Mouse (Mus musculus) regulatory T cell (primary cell): ENCODE measurements around the gene Khdc4.
"Not testable (repeated sequence)": the region's sequence is repeated elsewhere in the genome, so short reads cannot be mapped to it uniquely, and the experiment has no call there.

Experiments
- in situ Hi-C: fragments of 300-600 bp; cut with MboI, MseI; formaldehyde crosslinking; loops from one replicate; pipeline ENCODE4 v1.15.1; 2025; ENCODE audit warnings: high pct_unique_total_duplicates

Gene Khdc4

DNA sequence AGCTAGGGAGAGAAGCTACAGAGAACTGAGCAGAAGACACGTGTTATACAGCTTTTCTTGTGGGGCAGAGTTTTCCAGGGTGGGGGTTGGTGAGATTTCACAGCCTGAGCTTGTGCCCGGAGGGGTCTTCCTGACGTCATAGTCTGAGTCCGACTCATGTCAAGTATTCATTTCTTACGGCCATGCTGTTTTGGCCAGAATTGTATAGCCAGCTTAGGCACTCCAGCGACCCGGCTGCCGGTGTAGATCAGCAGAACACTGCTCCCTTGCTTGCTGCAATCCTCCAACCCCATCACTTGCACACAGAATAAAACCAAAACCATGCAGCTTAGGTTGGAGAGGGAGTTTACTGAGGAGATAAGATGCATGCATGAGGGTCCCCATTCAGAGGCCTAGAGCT, 30.0 kb upstream of the Khdc4 start:
- in situ Hi-C loops: no loop called here

DNA sequence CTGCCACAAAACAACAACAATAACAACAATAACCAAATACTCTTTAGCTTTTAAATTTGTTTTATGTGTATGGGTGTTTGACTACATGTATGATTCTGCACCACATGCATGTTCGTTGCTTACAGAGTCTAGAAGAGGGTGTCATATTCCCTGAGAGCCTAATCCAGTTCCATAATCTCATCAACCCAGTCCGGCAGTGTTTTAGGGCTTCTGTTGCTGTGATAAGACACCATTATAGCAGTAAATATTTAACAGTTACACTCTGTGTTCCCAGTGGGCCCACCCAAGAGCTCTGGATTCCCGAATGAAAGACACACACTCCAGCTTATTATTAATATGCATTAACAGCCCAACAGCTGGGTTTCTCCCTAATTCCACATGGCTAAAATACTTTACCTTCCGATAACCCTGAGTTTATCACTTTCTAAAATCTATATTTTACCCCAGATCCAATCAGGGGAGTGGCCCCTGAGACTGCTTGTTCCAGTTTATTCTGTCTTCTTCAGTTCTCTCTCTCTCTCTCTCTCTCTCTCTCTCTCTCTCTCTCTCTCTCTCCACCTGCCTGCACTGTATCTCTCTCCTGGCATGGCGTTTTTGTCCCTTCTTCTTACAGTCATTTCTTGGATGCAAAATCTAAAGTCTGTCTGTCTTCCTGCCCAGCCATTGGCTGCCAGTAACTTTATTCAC, 27.0 kb upstream of the Khdc4 start:
- in situ Hi-C loops: no loop called here

DNA sequence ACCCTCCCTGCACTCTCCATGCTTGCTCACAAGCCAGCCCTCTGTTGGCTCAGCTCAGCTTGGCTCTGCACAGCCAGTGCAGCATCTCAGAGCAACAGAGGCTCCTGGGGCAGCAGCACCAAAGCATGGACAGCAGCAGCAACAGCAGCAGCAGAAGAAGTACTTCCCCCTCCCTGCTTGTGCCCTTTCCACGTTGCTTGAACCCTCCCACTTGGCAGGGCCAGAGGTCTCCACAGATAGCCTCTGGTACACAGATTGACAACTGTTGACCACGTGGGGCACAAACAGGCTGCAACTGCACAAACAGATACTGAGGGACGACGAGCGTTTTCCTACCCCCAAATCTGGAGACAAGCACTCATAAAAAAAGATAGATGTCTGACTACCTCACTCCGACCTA, 25.8 kb upstream of the Khdc4 start:
- in situ Hi-C loops: no loop called here

GRCm38 (mm10) chr3:88664095-88664494, 21.5 kb upstream of the Khdc4 start:
- in situ Hi-C loops: no loop called here

DNA sequence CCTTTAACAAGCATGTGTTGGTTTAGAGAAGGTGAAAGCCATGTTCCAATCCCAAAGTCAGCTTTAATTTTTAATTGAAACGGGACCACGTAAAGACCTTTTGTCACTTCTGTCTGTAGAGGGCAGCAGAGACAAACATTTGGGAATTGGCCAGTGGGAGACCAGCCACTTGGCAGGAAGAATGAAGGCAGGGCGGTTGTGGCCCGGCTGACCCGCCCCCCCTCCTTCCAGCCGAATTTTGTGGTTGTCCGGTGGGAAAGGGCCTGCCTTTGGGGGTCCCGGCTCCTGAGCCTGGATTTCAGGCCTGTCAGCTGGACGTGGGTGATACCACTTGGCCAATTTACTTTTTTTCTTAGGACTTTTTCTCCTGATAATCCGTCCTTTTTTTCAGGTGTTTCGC, 8.2 kb upstream of the Khdc4 start:
- in situ Hi-C loops: loop anchor here (5.0 kb wide), 1 partner anchor 75 kb away; no protein-coding TSS in a partner anchor

- in situ Hi-C loops: no loop called here
Observed at GRCm38 (mm10) chr3:88683814-88684213, 1.8 kb upstream of the Khdc4 start.

- in situ Hi-C loops: no loop called here
Observed at GRCm38 (mm10) chr3:88684236-88684979, 1.2 kb upstream of the Khdc4 start.

DNA sequence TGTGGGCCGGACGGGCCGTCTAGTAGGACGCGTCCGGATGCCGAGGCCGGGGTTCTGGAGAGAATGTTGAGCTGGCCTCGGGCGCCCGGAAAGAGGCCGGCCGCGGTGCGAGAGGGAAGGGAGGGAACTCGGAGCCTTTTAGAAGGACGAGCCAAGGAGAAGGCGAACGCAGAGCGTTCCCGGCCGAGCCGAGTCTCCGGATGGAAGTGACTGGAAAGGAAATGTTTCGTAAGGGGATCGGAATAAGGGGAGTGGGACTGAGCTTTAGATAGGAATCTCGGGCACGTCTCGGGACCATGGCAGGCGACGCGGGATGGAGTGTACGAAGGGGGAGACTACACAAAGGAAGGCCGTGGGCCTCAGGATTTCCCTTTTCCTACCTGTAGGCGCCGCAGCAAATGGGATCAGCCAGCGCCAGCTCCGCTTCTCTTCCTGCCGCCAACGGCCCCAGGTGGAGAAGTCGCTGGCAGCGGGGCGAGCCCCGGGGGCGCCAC, 402 bp downstream of the Khdc4 start:
- in situ Hi-C loops: no loop called here

DNA sequence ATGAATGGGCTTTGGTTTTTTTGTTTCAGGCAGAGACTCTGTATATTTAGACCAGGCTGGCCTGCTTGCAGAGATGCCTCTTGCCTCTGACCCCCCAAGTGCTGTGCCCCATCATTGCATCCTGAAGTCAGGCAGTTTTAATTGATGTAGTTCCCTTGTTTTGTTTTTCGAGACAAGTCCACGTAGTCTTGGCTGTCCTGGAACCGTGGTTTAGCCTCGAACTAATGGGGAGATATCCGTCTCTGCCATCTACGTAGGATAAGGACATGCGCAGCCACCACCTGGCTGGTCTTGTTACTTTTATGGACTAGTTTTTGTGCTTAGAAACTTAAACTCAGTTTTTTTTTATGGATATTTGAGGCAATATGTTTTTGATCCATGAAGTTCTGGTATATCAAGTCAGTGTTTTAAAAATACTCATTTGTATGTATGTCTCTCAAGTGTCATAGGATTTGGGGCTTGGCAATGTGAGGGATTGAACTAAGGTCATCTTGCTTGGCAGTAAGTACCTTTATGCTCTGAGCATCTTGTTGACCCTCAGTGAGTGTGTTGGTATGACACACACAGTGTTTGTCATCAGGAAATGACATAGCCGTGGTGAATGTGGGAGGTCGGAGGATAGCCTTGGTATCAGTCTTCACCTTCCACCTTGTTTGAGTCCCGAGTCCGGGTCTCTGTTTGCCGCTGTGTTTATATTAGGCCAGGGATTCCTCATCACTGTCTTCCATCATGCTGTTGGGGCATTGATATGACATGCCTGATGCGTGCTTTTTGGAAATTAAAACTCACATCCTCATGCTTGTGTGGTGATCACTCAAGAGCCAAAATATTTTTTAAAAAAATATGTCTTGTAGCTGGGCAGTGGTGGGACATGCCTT, 1.4 kb downstream of the Khdc4 start:
- in situ Hi-C loops: no loop called here

GRCm38 (mm10) chr3:88689079-88689478, 3.5 kb downstream of the Khdc4 start:
- in situ Hi-C loops: no loop called here

DNA sequence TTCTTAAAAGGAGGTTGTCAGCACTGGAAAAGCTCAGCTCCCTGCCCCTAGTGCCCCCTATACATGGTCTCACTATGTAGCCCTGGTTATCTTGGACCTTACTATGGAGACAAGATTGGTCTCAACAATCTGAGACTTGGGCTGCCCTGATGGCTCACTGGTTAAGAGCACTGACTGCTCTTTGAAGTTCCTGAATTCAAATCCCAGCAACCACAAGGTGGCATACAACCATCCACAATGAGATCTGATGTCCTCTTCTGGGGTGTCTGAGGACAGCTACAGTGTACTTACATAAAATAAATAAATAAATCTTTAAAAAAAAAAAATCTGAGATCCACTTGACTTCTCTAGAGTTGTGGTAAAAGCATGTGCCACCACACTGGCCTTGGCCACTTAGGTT, 9.9 kb downstream of the Khdc4 start:
- in situ Hi-C loops: loop anchor here (5.0 kb wide), 3 partner anchors 53 to 383 kb away; no protein-coding TSS in a partner anchor

DNA sequence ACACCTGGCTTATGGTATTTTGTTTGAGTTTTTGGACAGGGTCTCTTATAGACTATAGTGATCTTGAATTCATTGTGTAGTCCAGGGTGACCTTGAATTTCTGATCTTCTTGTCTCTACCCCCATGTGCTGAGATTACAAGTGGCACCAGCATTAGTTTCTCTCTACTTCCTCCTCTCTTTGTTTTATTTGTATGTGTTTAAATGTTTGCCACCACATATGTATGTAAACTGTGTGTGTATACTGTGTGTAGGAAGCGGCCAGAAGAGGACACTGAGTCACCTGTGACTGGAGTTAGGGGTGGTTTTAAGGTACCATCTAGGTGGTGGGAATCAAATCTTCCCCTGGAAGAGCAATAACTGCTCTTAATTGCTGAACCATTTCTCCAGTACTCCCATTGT, 12.4 kb downstream of the Khdc4 start:
- in situ Hi-C loops: loop anchor here (5.0 kb wide), 3 partner anchors 56 to 386 kb away; no protein-coding TSS in a partner anchor

GRCm38 (mm10) chr3:88698834-88699233, 13.2 kb downstream of the Khdc4 start:
- in situ Hi-C loops: loop anchor here (5.0 kb wide), 3 partner anchors 57 to 387 kb away; no protein-coding TSS in a partner anchor

GRCm38 (mm10) chr3:88700247-88700646, 14.6 kb downstream of the Khdc4 start:
- in situ Hi-C loops: no loop called here

GRCm38 (mm10) chr3:88701222-88701621, 15.6 kb downstream of the Khdc4 start:
- in situ Hi-C loops: no loop called here

DNA sequence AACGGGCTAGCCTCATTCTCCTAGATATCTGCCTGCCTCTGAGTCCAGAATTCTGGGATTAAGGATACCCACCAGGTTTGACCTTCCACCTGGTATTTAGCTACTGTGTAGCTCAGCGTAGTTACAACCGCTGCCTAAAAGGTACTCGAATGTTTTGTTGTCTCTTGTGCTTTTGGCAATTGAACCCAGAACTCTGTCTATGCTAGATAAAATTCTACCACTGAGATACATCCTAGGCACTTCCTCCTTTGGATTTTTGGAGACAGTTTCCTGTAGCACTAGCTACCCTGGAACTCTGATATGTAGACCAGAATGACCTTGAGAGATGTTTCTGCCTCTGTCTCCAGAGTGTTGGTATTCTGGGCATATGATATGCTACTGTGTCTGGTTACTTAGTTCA, 28.1 kb downstream of the Khdc4 start:
- in situ Hi-C loops: no loop called here

DNA sequence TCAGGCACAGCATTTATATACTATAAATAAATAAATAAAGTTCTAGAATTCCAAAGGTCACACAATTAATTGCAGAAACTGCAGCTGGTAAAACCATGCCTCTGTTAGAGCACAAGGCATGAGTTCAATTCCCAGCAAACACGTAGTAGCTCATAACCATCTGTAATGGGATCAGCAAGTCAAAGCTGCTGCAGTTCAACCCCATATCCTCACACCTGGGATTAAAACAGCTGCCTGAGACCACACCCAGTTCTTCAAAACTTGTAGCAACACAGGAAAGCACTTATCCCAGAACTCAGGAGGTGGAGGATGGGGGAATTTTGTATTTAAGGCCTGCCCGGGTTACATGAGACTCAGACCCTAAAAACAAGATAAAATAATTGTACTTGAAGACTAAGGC, 29.1 kb downstream of the Khdc4 start:
- in situ Hi-C loops: no loop called here

DNA sequence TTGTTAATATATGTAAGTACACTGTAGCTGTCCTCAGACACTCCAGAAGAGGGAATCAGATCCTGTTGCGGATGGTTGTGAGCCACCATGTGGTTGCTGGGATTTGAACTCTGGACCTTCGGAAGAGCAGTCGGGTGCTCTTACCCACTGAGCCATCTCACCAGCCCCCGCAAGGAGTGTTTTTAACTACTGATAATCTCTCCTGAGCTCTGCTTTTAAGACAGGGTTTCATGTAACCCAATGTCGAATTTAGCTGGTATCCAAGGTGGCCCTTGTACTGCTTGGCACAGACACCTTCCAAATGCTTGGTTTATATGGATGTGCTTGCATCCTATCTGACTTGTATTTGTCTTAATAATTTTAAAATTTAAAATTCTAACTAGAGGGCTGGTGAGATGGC, 30.1 kb downstream of the Khdc4 start:
- in situ Hi-C loops: not testable (repeated sequence)

DNA sequence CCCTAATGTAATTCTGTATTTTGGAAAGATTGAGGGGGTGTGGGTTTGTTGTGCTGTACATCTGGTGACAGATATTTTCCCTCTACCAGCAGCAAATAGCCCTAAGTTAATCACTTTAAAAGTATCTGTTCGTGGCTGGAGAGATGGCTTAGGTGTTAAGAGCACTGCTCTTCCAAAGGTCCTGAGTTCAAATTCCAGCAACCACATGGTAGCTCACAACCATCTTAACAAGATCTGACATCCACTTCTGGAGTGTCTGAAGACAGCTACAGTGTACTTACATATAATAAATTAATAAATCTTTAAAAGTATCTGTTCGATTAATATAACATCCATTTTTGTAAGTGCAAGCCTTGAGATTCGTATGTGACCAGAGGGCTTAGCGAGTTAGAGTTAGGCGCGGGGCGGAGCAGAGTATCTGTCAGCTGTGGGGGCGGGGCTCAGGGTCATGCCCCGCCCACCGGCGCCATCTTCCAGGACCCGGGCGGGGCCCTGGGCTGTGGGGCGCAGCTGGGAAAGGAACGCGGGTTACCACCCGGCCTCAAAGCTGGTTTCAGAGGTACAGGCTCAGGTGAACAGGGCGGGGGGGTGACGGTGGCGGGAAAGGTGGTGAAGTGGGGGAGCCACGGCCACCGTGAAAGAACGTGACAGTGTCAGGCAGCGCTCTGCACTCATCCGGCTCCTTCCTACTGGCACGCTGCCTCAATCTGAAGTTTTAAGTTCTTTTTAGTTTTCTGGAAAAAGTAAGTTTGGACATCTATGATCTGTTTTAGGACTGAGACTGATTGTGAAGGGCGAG, 31.0 kb downstream of the Khdc4 start, which contains the start of gene Rit1:
TSS of gene Rit1 (plus strand) at position 440 of the 799 bp plus-strand sequence.
- in situ Hi-C loops: no loop called here

DNA sequence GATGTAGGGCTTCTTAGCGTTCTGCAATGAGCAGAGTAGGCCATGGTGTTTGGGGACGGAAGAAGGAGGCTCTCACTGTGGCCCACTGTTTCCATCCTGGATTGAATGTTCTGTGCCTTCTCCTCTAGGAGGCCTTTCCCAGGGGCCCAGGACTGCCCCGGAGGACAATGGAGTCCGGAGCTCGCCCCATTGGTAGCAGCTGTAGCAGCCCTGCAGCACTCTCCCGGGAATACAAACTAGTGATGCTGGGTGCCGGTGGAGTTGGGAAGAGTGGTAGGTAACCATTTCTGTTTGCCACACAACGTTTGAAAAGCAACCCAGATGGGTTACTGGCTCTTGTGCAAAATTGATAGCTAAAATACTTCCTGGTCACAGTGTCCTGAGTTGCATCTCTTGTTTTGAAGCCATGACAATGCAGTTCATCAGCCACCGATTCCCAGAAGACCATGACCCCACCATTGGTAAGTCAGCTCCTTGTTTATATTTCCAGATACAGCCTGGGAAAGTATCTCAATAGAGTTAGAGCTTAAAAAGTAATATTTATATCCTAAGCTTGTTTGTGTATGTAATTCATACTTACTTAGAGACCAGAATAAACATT, 31.7 kb downstream of the Khdc4 start:
- in situ Hi-C loops: no loop called here

DNA sequence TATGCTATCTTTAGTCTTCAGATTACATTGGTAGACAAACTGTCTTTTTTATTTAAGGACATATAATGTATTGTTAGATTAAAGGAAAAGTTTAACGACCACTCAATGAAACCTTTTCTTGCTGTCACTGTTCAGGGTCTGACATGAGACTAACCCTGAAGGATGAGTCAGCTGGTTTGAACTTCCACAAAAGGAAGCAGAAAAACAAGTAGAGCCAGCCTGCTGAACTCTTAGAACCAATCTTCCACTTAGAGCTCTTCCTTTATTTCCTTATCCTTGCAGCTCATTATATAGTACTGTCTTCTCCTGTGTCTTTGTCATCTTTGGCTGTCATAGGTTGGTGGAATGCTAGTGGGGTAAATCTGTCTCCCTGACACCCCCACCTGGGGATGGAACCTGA, 32.2 kb downstream of the Khdc4 start:
- in situ Hi-C loops: no loop called here
